Mouse (Mus musculus): ENCODE results near the gene Il12a. TPM values are rescaled to one million over a fixed set of nuclear protein-coding genes. Genes with fewer than 3 reads are reported as not detected.
A peak's percentile ranks its signal among the peaks of the same experiment; 100 is the strongest.
"Not testable (repeated sequence)": the region's sequence is repeated elsewhere in the genome, so short reads cannot be mapped to it uniquely, and the experiment has no call there.

Il12a gene
- polyA plus RNA-seq, 1 experiment from 2014 or later, result 0.19 TPM

DNA sequence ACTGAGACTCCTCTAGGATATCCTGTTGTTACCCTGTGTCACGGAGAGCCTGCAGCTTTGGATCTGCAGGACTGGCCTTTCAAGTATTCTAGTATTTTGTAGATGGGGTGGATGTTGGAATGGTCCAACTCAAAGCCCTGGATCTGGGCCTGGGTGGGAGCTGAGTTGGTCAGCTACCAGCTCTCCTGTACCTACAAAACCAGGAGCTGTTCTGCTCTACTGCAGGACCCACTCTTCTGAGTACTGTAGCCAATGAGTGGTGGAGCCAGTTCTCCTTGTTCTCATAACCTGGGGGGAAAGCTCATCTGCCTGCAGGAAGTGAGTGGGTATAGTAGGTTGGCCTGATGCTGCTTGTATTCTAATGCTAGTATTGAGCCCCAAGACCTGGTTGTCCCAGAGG is 20.0 kb downstream of the Il12a start:
- Histone ChIP-seq H3K4me2 (replicated peaks) (no peak overlapping the region), H3K27me3 (no peaks in the 10 kb centered on the region), H3K27ac (replicated peaks) (no peak overlapping the region), H3K4me3 (no peak overlapping the region), H3K9me3 (no peaks in the 10 kb centered on the region), H3K4me1 (no peaks in the 10 kb centered on the region), H3K36me3 (no peaks in the 10 kb centered on the region), H3K9ac (replicated peaks) (no peak overlapping the region)
- 90% methylated on average over 1 of the region's 1 CpGs for WGBS
- ATAC-seq (replicated peaks), result no peak

DNA sequence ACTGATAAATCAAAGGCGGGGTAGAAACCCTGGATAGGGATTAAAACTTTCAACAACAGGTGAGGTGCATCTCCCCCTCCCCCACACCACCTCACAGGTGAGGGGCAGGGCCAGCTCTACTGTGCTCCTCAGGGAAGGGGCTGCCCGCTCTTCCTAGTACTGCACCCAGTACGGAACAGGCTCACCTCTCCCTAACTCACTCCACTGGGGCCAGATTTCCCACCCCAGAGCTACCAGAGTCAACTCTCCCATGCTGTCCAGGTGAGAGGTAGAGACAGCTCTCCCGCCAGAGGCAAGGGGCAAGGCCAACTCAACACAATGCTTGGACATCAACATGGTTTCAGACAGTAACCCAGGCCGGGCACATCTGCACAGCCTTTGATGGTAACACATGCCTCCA is 21.1 kb downstream of the Il12a start:
- no peak for ATAC-seq (replicated peaks)
- no peak overlapping the region for H3K9ac ChIP-seq (replicated peaks)
- WGBS, result 89% methylated on average over 5 of the region's 5 CpGs

DNA sequence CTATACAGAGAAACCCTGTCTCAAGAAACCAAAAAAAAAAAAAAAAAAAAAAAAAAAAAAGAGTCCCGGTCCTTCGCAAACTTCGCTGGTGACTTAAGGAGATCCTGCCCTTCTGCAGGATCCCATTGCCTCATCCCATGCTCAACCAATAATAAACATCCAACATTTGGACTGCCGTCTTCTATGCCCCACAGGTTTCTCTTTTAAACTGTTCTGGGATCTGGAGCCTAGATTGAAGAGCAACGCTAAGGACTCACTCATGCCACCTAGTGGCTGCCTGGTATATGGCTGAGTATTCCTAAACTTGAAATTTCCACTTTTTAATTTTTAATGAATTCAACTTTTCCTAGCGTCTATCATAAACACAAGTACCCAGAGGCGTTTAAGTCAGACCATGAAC is 23.1 kb downstream of the Il12a start:
- no peak overlapping the region for H3K4me2 ChIP-seq (replicated peaks)
- no peak for ATAC-seq (replicated peaks)

More for the DNA sequence above, 21.1 kb downstream of the Il12a start:
- Histone ChIP-seq H3K27ac (replicated peaks) (no peak overlapping the region), H3K4me1 (no peaks in the 10 kb centered on the region), H3K4me3 (no peak overlapping the region), H3K9me3 (no peaks in the 10 kb centered on the region), H3K36me3 (no peaks in the 10 kb centered on the region), H3K27me3 (no peaks in the 10 kb centered on the region), H3K4me2 (replicated peaks) (no peak overlapping the region)

DNA sequence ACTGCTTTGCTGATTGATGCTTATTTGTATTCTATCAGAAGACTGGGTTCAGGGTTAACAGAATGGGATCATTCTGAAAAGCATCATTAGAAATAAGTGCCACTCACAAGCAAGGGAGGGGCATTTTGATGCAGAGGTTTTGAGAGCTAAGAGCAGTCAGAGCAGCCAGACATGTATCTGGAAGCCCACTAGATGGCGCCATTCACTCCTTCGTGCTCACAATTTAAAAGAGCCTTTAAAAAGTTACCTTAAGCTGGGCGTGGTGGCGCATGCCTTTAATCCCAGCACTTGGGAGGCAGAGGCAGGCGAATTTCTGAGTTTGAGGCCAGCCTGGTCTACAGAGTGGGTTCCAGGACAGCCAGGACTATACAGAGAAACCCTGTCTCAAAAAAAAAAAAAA is 26.9 kb downstream of the Il12a start:
- H3K36me3 ChIP-seq; H3K9me3 ChIP-seq; H3K4me1 ChIP-seq; H3K4me3 ChIP-seq; H3K9ac ChIP-seq (replicated peaks); H3K4me2 ChIP-seq (replicated peaks); H3K27me3 ChIP-seq; H3K27ac ChIP-seq (replicated peaks): not testable (repeated sequence)
- 0 out of 2 replicates have a peak, but pooled peaks have one; percentile 32 for ATAC-seq (replicated peaks)
- 45% methylated on average over 5 of the region's 5 CpGs for WGBS

More for the DNA sequence above, 23.1 kb downstream of the Il12a start:
- 8% methylated on average over 7 of the region's 7 CpGs for WGBS
- Histone ChIP-seq H3K27me3 (no peaks in the 10 kb centered on the region), H3K27ac (replicated peaks) (no peak overlapping the region), H3K9me3 (no peaks in the 10 kb centered on the region), H3K4me3 (no peak overlapping the region), H3K4me1 (no peaks in the 10 kb centered on the region), H3K9ac (replicated peaks) (no peak overlapping the region), H3K36me3 (no peaks in the 10 kb centered on the region)

DNA sequence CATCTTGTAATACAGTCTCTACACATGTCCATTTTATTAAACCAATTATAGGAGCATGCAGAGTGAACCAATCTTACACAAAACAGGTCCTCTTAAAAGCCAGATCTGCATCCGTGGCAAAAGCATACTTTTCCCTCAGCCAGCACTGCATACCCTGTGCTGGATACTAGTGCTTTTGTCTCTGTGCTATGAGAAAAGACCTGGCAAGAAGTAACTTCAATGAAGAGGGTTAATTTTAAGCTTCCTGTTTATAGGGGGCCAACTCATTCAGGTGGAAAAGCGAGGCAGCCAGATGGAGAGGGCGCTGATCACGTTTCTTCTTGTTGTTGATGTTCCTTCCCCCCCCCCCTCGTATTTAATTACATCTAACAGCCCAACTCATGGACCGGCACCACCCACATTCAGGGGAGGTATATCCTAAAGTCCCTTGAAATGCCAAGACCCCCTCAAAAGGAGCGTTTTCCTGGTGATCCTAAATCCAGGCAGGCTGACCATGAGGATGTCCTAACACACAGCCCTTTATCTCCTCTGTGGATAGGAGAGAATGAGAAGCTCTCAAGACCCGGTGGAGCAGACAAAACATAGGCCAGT is 28.9 kb downstream of the Il12a start:
- no peak overlapping the region for H3K4me2 ChIP-seq (replicated peaks)

DNA sequence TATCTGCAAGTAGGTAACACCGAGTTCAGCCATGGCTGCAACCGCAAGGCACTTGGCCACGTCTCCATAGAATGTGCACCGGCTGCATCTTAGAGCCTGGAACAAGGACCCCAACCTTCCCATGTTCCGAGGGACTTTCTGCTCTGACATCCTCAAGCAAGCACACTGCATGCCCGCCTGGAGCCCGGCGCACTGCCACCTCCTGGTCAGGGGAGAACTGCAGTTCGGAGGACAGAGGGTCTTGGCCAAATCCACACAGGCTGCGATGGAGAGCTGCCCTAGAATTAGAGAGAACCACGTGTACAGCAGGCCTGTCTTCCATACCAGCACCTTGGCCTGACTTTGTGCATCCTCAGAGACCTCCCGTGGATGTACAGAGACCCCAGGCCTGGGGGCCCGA is 29.8 kb downstream of the Il12a start:
- Histone ChIP-seq H3K4me3 (no peak overlapping the region), H3K4me1 (peaks cover 2% of the 10 kb centered on the region; the same call in 1 of the 2 replicates), H3K27me3 (no peaks in the 10 kb centered on the region), H3K9ac (replicated peaks) (no peak overlapping the region), H3K27ac (replicated peaks) (no peak overlapping the region), H3K9me3 (no peaks in the 10 kb centered on the region), H3K36me3 (no peaks in the 10 kb centered on the region), H3K4me2 (replicated peaks) (no peak overlapping the region)
- ATAC-seq (replicated peaks), result peak; percentile 70; the same call in 1 of the 2 replicates
- 39% methylated on average over 13 of the region's 13 CpGs for WGBS

More for the DNA sequence above, 28.9 kb downstream of the Il12a start:
- Histone ChIP-seq H3K9me3 (no peaks in the 10 kb centered on the region), H3K36me3 (no peaks in the 10 kb centered on the region), H3K27me3 (no peaks in the 10 kb centered on the region), H3K27ac (replicated peaks) (no peak overlapping the region), H3K4me3 (no peak overlapping the region), H3K4me1 (peaks cover 2% of the 10 kb centered on the region; the same call in 1 of the 2 replicates), H3K9ac (replicated peaks) (no peak overlapping the region)
- 47% methylated on average over 8 of the region's 8 CpGs for WGBS
- ATAC-seq (replicated peaks), result no peak

DNA sequence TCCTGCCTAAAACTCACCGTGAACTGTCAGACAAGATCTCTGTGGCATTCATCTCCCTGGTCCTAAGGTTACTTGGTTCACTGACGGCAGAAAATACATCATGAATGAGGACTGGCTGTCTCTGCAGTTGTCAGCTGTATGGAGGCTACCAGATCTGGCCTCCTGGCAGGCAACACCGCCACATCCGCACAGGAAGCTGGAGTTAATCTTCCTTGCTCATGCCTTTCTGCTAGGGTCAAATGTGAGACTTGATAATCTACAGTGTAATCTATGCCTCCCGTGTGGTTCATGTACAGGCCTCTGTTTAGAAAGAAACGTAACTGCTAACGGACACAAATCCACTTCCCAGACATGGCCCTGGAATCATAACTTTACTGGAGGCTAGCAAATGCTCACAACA is 51.5 kb downstream of the Il12a start:
- H3K27ac ChIP-seq (replicated peaks), result no peak overlapping the region
- H3K9ac ChIP-seq (replicated peaks), result no peak overlapping the region
- no peak overlapping the region for H3K4me3 ChIP-seq
- H3K9me3 ChIP-seq, result no peaks in the 10 kb centered on the region
- ATAC-seq (replicated peaks), result no peak
- peaks cover 15% of the 10 kb centered on the region for H3K4me1 ChIP-seq
- no peaks in the 10 kb centered on the region for H3K36me3 ChIP-seq
- no peaks in the 10 kb centered on the region for H3K27me3 ChIP-seq
- H3K4me2 ChIP-seq (replicated peaks), result no peak overlapping the region
- WGBS, result 86% methylated on average over 7 of the region's 7 CpGs

DNA sequence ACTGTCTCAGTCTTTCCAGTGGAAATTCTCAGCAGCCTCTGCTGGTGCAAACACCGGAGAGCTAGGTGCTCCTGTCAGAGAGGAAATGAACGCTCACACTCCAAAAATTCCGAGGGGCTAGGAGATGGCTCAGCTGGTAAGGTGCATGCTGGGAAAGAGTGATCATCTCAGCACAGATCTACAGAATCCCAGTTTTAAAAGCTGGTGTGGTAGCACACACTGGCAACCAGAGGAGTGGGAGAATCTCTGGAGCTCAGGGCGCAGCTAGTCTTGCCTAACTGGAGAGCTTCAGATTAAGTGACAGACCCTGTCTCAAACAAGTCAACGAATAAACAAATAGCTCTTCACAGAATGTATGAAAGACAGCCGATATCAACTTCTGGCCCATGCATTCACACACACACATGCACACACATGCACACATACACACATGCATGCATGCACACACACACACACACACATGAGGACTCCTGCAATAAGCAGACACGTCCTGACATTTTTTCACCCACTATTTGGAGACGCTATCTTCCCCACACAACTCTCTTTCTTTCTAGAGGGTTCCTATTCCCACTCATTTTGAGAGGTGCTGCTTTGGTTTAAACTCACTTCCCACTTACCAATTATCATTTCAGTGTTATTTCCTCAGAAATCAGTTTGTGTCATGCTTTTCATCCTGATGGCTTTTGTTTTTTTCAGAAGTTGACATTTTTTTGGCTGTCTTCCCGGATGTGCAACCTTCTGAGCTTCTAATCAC is 52.5 kb downstream of the Il12a start:
- no peak overlapping the region for H3K4me3 ChIP-seq
- H3K27ac ChIP-seq (replicated peaks), result peak overlapping the region; percentile 61
- no peaks in the 10 kb centered on the region for H3K36me3 ChIP-seq
- ATAC-seq (replicated peaks), result peak; percentile 72
- no peaks in the 10 kb centered on the region for H3K27me3 ChIP-seq
- no peak overlapping the region for H3K9ac ChIP-seq (replicated peaks)
- H3K4me1 ChIP-seq, result peaks cover 15% of the 10 kb centered on the region
- no peak overlapping the region for H3K4me2 ChIP-seq (replicated peaks)
- H3K9me3 ChIP-seq, result no peaks in the 10 kb centered on the region
- 63% methylated on average over 9 of the region's 9 CpGs for WGBS

DNA sequence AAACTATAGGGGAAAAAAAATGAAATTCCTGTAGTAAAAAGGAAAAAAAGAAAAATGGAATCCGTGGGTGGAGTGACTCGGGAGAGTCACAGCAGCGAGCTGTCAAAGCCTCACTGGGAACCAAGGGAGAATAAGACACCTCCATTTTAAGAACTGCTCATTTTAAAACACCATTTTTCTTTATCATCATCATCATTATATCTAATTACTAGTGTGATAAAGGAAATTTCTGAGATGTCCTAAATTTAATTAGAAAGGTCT is 53.0 kb downstream of the Il12a start:
- Histone ChIP-seq H3K9me3 (no peaks in the 10 kb centered on the region), H3K4me1 (peaks cover 15% of the 10 kb centered on the region), H3K4me2 (replicated peaks) (no peak overlapping the region), H3K36me3 (no peaks in the 10 kb centered on the region), H3K27me3 (no peaks in the 10 kb centered on the region), H3K4me3 (no peak overlapping the region), H3K9ac (replicated peaks) (no peak overlapping the region), H3K27ac (replicated peaks) (peak overlapping the region; percentile 63)
- WGBS, result 27% methylated on average over 3 of the region's 3 CpGs
- ATAC-seq (replicated peaks), result peak; percentile 46; the same call in 1 of the 2 replicates

DNA sequence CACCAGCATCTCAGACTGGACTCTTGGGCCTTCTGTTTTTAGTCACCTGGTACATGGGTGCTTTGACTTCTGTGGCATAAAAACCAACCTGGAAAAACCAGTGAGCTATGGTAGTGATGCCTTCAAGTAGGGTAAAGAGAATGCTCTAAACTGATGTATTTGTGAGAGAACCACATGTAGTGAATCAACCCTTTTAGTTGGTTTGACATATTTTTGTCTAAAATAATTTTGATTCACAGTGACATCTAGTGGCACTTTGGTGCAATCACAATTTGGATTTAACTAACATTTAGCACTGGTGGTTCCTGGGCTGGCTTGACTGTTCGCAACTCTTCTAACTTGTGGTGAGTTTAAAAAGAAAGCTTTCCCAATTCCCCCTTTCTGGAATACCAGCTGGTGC is 53.7 kb downstream of the Il12a start:
- peak overlapping the region; percentile 63 for H3K27ac ChIP-seq (replicated peaks)

DNA sequence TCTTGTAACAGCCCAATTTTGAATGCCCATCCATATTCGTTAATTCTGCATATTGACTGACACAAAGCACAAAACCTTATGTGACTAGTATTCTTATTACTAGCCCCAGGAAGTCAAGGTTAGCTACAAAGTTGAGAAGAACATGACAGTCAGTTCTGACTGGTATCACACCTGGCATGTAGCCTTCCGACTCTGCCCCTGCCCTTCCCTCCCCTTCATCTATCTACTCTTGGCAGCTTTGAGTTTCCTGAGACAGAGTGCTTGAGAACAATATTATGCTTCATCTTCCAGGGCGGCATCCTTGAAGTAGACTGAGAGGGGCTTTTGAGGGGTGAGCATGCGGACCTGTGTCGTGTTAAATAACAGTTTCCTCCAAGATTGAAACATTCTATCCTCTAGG is 54.6 kb downstream of the Il12a start:
- 85% methylated on average over 5 of the region's 5 CpGs for WGBS
- H3K36me3 ChIP-seq, result no peaks in the 10 kb centered on the region

More for the DNA sequence above, 53.7 kb downstream of the Il12a start:
- no peaks in the 10 kb centered on the region for H3K27me3 ChIP-seq
- H3K36me3 ChIP-seq, result no peaks in the 10 kb centered on the region
- 95% methylated on average over 1 of the region's 1 CpGs for WGBS
- peaks cover 15% of the 10 kb centered on the region for H3K4me1 ChIP-seq
- no peak overlapping the region for H3K9ac ChIP-seq (replicated peaks)
- H3K4me2 ChIP-seq (replicated peaks), result no peak overlapping the region
- ATAC-seq (replicated peaks), result peak; percentile 68
- H3K9me3 ChIP-seq, result no peaks in the 10 kb centered on the region
- no peak overlapping the region for H3K4me3 ChIP-seq

DNA sequence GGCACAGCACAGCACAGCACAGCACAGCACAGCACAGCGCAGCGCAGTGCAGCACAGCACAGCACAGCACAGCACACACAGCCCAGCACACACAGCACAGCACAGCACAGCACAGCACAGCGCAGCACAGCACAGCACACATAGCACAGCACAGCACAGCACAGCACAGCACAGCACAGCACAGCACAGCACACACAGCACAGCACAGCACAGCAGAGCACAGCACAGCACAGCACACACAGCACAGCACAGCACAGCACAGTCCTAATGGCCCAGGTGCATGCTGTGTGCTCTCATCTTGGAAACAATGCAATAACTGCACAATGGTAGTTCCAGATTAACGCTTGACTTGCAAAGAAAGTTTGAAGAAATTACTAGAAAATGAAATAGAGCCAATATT is 55.8 kb downstream of the Il12a start:
- WGBS, result 84% methylated on average over 4 of the region's 4 CpGs
- not testable (repeated sequence) for H3K9ac ChIP-seq (replicated peaks); H3K9me3 ChIP-seq; ATAC-seq (replicated peaks); H3K36me3 ChIP-seq; H3K27ac ChIP-seq (replicated peaks); H3K27me3 ChIP-seq; H3K4me3 ChIP-seq; H3K4me2 ChIP-seq (replicated peaks)
- H3K4me1 ChIP-seq, result peaks cover 15% of the 10 kb centered on the region

More for the DNA sequence above, 54.6 kb downstream of the Il12a start:
- Histone ChIP-seq H3K4me3 (no peak overlapping the region), H3K4me2 (replicated peaks) (no peak overlapping the region), H3K9ac (replicated peaks) (no peak overlapping the region), H3K27ac (replicated peaks) (no peak overlapping the region), H3K4me1 (peaks cover 15% of the 10 kb centered on the region), H3K9me3 (no peaks in the 10 kb centered on the region), H3K27me3 (no peaks in the 10 kb centered on the region)
- no peak for ATAC-seq (replicated peaks)

All from forebrain, embryonic 15.5 days (tissue).